Mouse (Mus musculus) layer of hippocampus, adult 2 months (tissue): ENCODE results near the gene Crocc. TPM values are rescaled to one million over a fixed set of nuclear protein-coding genes. Genes with fewer than 3 reads are reported as not detected.

Experiments
- DNase-seq, 2 experiments: peaks; one replicate each; pipeline ENCODE4 v3.0.0; 2022; ENCODE audit warnings: low spot score in 2 of 2
- H3K27ac ChIP-seq: fragments of 200-600 bp; 2 replicates; pipeline ENCODE4 v1.8.1; 2022
- H3K4me3 ChIP-seq: fragments of 200-600 bp; 2 replicates; pipeline ENCODE4 v1.8.1; 2022; ENCODE audit warnings: mild to moderate bottlenecking
- CTCF ChIP-seq: fragments of 200-600 bp; conservative IDR thresholded peaks from 2 replicates; pipeline ENCODE4 v1.8.1; 2022; ENCODE audit warnings: antibody characterized with exemption, mild to moderate bottlenecking, moderate library complexity
- total RNA-seq, 2 experiments: library from RNA; stranded (reverse); gene quantifications; 2 replicates each; pipeline ENCODE4 v1.2.3; 2021

The Crocc gene
- total RNA-seq, 2 experiments from 2014 or later: 83.1 to 89.8 TPM

DNA sequence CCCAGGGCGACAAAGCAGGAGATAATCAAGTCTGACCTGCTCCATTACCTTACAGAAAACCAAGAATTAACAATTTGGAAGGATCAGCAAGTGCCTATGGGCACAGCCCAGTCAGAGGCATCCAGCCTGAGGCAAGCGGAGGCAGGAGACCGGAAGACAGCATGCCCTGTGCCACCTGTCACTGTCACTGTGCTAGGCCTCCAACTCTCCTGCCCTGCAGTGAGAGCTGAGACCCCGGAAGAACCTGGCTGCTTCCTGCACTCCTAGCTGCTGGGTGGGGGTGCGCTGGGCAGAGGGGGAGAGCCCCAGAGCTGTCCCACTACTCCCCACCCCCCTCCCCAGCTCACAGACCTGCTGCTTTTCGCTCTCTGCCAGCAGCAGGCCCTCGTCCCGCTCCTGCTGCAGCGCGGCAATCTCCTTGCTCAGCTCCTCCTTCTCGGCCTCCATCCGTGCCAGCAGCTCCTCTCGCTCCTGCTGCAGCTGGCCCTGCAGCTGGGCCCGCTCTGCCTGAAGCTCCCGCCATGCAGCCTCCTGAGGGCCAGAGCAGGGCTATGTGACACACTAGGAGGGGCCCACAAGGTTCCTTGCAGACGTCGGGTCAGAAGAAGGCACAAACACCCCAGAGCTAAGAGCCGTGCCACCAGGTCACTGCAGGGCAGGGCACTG lies 29.7 kb downstream of the Crocc start:
- no peak overlapping the region; the same call in 1 of the 2 replicates for H3K27ac ChIP-seq
- DNase-seq: no peak
- TF ChIP-seq CTCF: no peak
- H3K4me3 ChIP-seq: no peak overlapping the region

DNA sequence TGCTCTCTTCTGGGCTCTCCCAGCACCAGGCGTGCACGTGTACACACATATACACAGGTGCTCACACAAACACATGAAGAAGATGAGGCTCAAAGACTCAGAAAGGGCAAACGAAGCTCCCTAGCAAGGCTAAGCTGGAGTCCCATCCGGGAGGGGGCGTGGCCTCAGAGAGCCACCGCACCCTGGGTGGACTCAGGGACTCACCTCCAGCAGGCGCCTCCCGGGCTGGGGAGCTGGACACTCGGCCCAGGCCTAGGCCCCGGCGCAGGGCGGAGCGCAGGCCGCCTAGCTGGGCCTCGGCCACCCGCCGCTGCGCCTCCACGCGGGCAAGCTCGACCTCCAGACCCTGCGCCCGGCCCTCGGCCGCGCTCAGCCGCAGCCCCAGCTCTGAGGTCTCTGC lies 35.4 kb downstream of the Crocc start:
- no peak for TF ChIP-seq CTCF
- Histone ChIP-seq H3K4me3 (no peak overlapping the region), H3K27ac (no peak overlapping the region)
- no peak for DNase-seq

DNA sequence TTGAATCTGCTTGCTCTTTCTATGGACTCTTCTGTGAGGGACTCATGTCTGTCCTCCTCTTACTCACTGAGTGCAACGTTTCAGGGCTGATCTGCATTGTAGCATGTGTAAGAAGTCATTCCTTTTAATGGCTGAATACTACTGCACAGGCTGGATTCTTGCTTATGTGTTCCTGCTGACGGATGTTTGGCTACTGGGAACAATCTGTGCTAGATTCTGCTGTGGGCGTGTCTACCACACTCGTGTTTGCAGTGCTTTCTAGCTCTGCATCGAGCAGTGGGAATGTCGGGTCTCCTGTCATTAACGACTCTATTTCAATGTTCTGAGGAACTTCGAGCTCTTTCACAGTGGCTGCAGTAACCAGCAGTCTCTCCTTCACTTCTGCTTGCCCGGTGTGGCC lies 36.3 kb downstream of the Crocc start:
- no peak for TF ChIP-seq CTCF
- Histone ChIP-seq H3K4me3 (no peak overlapping the region), H3K27ac (peak overlapping the region; percentile 78)
- DNase-seq: peak in 1 of 2 experiments; percentile 55

DNA sequence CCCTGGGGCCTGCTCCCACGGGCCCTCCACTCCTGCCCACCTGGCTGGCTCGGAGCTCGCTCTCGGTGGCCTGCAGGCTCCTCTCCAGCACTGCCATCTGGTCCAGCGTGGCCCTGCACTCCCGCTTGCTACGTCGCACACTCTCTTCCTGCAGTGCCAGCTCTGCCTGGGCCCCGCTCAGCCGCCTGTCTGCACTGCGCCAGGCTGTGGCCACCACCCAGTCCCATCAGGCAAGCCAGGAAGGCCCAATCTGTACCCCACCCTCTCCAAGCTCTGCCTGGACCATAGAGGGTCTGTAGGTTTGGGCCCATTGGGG lies 38.8 kb downstream of the Crocc start:
- DNase-seq: no peak
- H3K4me3 ChIP-seq: no peak overlapping the region
- peak overlapping the region; percentile 72 for H3K27ac ChIP-seq
- TF ChIP-seq CTCF: no peak

DNA sequence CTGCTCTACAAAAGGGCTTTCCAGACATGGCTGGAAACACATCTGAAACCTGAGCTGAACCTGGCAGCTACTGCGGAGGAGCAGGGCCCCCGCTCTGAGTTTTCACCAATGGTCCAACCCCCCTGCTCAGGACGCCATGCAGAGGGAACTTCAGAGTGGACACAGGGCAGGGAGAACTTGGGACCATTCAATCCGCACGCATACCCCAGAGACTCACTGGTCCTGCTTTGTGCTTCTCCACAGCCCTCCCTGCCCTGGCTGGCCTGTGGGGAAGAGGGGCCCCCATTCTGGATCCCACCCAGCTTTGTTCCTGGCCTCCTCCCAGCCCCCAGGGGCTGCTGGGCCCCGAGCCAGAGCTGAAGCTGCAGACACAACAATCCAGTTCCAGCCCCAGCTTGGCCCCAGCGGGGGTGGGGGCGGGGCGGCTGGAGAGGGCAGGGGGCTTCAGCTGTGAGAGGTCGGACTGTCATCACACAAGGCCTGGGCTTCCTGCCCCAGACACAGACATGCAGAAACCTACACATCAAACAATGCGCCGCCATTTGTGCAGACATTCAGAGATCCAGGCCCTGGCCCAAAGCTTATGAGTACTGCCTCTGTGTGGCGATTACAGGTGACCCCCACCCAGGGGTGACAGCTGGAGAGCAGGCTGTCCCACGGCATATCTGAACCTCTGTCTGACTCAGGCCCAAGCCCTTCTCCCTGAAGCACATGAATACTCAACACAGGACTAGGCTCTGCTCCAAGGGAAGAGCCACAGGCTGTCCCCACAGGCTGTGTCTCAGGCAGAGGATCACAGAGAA lies 39.3 kb downstream of the Crocc start:
- H3K4me3 ChIP-seq: no peak overlapping the region
- no peak for TF ChIP-seq CTCF
- peak in 1 of 2 experiments; percentile 57 for DNase-seq
- H3K27ac ChIP-seq: peak overlapping the region; percentile 72

DNA sequence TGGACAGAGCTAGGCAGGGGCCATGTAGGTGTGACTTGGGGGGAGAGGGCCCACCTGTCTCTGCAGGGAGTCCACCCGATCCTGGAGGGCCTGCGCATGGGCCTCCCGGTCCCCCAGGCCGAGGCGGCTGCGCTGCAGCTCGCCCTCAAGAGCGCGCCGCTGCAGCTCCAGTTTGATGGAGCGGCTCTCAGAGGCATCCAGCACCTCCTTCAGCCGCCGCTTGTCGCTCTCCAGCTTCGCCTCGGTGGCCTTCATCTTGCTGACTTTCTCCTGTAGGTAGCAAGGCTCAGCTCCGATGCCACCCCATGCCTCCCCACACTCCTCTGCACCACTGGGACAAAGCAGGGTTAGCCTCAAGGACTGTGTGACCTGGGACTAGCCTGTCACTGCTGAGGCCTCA lies 40.1 kb downstream of the Crocc start:
- no peak for DNase-seq
- TF ChIP-seq CTCF: no peak
- no peak overlapping the region for H3K27ac ChIP-seq
- no peak overlapping the region for H3K4me3 ChIP-seq

DNA sequence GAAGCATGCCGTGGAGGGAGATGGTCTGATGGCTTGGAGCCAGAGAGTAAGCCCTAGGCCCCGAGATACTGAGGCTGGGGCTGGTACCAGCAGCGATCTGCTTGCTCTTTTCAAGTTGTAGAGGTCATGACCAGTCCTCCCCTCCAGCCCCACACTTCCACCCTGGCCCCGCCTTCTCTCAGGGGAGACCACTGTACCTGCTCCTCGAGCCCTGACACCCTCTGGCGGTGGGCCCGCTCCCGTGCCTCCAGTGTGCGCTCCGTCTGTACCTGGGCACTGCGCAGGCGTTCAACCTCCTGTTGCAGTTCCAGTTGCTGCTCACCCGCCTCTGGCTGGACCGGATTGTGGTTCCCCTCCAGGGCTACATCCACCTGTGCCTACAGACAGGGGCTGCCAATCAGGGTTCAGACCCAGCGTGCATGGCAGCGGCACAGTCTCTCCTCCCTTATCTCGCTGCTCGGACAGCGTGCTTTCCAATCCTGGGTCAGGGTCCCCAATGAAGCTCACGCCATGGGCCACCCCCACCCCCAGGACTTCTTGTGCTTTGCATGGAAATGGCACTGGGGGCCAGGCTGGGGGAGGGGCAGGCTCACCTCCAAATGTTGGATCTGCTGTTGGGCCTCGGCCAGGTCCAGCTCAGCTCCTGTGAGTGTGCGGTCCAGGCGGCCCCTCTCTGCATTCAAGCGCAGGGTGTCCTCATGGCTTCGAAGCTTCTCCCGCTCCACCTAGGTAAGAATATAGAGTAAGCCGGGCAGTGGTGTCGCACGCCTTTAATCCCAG lies 42.5 kb downstream of the Crocc start:
- H3K4me3 ChIP-seq: no peak overlapping the region
- DNase-seq: no peak
- 0 out of 2 replicates have a peak overlapping the region, but pooled peaks have one; percentile 64 for H3K27ac ChIP-seq
- TF ChIP-seq CTCF: no peak

DNA sequence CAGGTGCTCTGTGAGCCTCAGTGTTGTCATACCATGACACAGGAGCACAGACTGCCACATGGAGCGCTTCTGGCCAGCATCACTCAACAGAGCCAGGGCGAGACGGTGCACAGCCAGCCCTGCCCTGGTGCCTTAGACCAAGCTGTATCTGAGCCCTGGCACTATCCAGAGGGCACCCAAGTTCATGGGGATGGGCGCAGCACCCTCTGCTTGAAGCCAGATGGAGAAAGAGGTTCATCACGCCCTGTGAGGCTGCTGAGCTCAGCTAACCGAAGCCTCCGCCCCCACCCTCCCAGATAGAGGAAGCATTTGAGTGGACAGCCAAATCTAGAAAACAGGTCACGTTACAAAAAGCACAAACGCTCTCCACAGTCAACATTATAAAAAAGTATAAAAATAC lies 44.0 kb downstream of the Crocc start:
- Histone ChIP-seq H3K27ac (peak overlapping the region; percentile 64; the same call in 1 of the 2 replicates), H3K4me3 (no peak overlapping the region)
- no peak for TF ChIP-seq CTCF

DNA sequence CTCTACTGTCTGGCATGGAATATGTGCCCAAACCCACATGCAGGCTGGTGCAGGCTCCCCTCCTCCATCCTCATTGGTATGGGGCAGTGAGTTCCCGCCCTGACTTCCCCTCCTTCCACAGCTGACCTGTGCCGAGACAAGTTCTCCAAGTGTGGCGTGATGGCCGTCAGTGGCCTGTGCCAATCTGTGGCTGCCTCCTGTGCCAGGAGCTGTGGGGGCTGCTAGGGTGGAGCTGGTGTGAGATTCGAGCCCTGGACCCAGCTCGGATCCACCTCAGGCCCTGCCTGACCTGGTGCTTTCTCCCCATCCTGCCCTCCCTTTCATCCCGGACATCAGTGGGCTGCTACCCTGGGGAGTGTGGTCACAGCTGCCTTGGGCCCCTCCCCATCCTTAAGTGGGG lies 45.0 kb downstream of the Crocc start:
- Histone ChIP-seq H3K4me3 (no peak overlapping the region), H3K27ac (no peak overlapping the region)
- TF ChIP-seq CTCF: no peak
- DNase-seq: no peak

More for the DNA sequence above, 44.0 kb downstream of the Crocc start:
- no peak for DNase-seq

DNA sequence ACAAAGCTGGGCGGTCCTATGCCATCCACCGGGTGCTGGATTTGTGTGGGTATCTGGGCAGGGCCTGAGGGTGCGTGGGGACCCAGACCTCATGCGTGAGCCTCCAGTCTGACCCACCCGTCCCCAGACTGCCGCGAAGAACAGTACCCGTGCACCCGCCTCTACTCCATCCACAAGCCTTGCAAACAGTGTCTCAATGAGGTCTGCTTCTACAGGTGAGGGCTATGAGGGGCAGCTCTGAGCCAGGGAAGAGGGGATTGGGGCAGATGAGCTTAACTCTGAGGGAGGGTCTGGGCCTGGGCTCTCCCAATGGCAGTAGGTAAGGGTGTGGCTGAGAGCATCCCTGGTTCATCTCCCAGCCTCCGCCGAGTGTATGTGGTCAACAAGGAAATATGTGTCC lies 45.5 kb downstream of the Crocc start:
- no peak for TF ChIP-seq CTCF
- no peak overlapping the region for H3K27ac ChIP-seq
- H3K4me3 ChIP-seq: no peak overlapping the region
- no peak for DNase-seq

DNA sequence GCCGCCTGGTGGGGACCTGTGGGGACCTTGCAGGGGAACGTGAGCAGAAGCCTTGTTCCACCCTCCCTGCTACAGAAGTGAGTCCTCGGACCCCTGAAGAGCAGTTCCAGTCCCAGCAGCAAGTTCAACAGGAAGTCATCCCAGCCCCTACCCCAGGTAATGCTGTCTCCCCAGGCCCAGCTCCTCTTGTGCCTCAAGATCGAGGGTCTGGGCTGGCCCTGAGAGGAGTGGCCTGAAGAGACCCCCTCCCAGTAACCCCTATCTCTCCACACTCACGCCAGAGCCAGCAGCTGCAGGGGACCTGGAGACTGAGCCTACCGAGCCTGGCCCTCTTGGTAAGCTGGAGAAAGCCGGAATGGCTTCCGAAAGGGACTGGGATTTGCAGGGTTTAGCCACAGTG lies 46.2 kb downstream of the Crocc start:
- no peak for TF ChIP-seq CTCF
- no peak overlapping the region for H3K27ac ChIP-seq
- no peak overlapping the region for H3K4me3 ChIP-seq
- no peak for DNase-seq

DNA sequence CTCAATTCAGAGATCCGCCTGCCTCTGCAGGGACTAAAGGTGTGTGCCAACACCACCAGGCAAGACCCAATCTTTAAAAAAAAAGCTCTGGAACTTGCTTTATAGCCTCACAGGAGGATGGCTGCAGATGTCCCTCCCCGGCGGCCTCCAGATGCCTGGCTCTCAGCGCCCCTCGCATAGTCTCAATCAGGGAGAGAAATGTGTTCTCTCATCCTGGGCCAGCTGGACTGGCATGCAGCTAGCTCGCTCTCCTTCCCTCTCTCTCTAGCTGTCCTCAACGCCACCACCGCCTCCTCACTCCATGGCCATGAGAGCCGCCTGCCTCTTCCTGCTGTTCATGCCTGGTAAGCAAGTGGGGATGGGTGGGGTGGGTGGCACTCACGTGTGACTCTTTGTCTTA lies 47.8 kb downstream of the Crocc start:
- Histone ChIP-seq H3K27ac (peak overlapping the region; percentile 78), H3K4me3 (no peak overlapping the region)
- peak in 1 of 2 experiments; percentile 34 for DNase-seq
- no peak for TF ChIP-seq CTCF

DNA sequence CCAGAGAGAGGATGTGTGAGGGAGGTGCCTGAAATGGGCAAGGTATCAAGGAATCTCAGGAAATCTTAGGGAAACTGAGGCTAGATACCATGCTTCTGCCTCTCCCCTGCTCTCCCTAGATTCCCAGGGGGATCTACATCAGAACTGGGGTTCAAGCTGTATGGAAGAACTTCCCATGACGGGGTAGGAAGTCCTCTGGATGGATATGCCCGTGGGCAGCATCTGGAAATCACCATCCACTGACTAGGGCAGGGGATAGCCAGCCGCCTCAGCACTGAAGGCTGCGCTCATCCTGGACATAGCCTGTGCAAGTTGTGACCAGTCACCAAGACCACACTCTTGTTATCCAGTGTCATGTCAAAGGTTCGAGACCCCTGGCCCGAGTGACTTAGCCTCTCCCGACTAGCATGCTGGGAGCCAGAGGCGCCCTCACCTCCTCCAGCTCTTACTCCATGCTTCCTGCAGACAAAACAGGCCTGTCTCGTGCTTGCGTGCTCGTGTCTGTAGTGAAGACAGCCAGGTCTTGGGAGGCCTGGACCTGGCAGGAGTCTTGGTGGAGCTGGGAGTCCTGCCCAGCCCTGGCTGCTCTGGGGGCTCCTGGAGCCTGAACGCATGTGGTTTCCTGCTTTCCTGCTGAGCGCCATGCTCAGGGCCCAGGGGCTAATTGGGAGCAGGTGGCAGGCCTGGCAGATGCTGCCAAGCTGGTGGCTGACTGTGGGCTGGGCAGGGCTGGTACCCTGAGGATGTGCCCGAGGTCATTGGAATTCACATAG lies 48.6 kb downstream of the Crocc start:
- no peak for TF ChIP-seq CTCF
- H3K4me3 ChIP-seq: peak overlapping the region; percentile 61; the same call in 1 of the 2 replicates
- peak overlapping the region; percentile 78 for H3K27ac ChIP-seq
- no peak for DNase-seq
